Mouse (Mus musculus) bone marrow macrophage, adult 2 months (primary cell): ENCODE data around the gene Frem1.

ENCODE experiments used
- CTCF ChIP-seq: IDR thresholded peaks from 2 replicates; pipeline ENCODE4 v1.5.1; 2012; ENCODE audit warnings: low read depth, mild to moderate bottlenecking, low read length, moderate library complexity
- POLR2A ChIP-seq: IDR thresholded peaks from 2 replicates; pipeline ENCODE4 v1.6.1; 2012; ENCODE audit warnings: mild to moderate bottlenecking, low read depth, low read length, borderline replicate concordance

- no peak for TF ChIP-seq POLR2A
- TF ChIP-seq CTCF = no peak
Observed at GRCm38 (mm10) chr4:82867731-82868445, 184.3 kb downstream of the Frem1 start.
